Mouse (Mus musculus): ENCODE data around the gene Pip4k2c.
"Not testable (repeated sequence)": the region's sequence is repeated elsewhere in the genome, so short reads cannot be mapped to it uniquely, and the experiment has no call there.

DNA sequence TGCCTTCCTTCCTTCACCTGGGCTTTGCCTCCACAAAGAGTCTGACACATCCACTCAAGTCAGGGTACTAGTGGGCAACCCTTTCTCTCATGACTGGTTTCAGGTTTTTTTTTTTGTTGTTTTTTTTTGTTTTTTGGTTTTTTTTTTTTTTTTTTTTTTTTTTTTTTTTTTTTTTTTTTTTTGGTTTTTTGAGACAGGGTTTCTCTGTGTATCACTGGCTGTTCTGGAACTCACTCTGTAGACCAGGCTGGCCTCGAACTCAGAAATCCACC, 19.4 kb downstream of the Pip4k2c start:
- TF ChIP-seq CTCF (IDR thresholded peaks at IDR 0.05; ENCODE audit: borderline replicate concordance, insufficient read depth, low read depth, low read length); POLR2A (IDR thresholded peaks at IDR 0.05; ENCODE audit: borderline replicate concordance, insufficient read depth, low read length): not testable (repeated sequence)
